Mouse (Mus musculus) bone marrow macrophage, adult 2 months (primary cell): Measurements from ENCODE around the gene Chst3. TPM values are rescaled to one million over a fixed set of nuclear protein-coding genes. Genes with fewer than 3 reads are reported as not detected.

Source experiments
- H3K27ac ChIP-seq: 2 replicates; pipeline ENCODE4 v1.5.1; 2012; ENCODE audit warnings: low read depth, low read length; ENCODE audit not compliant: insufficient read depth
- H3K4me1 ChIP-seq: 2 replicates; pipeline ENCODE4 v1.6.1; 2012; ENCODE audit warnings: low read length; ENCODE audit not compliant: control insufficient read depth, insufficient read depth
- H3K4me3 ChIP-seq: 2 replicates; pipeline ENCODE4 v1.5.1; 2012; ENCODE audit warnings: mild to moderate bottlenecking, low read length, moderate library complexity; ENCODE audit not compliant: insufficient read depth
- CTCF ChIP-seq: IDR thresholded peaks from 2 replicates; pipeline ENCODE4 v1.5.1; 2012; ENCODE audit warnings: low read depth, mild to moderate bottlenecking, low read length, moderate library complexity
- POLR2A ChIP-seq: IDR thresholded peaks from 2 replicates; pipeline ENCODE4 v1.6.1; 2012; ENCODE audit warnings: mild to moderate bottlenecking, low read depth, low read length, borderline replicate concordance
- polyA plus RNA-seq: library from polyadenylated mRNA; stranded (reverse); fragments of >200 nt; gene quantifications from 2 replicates; pipeline ENCODE4 v1.2.4, GENCODE M21; 2012; ENCODE audit not compliant: missing spikeins, insufficient read depth, insufficient read length

Chst3 gene
- polyA plus RNA-seq, 1 experiment, result 0.80 TPM

DNA sequence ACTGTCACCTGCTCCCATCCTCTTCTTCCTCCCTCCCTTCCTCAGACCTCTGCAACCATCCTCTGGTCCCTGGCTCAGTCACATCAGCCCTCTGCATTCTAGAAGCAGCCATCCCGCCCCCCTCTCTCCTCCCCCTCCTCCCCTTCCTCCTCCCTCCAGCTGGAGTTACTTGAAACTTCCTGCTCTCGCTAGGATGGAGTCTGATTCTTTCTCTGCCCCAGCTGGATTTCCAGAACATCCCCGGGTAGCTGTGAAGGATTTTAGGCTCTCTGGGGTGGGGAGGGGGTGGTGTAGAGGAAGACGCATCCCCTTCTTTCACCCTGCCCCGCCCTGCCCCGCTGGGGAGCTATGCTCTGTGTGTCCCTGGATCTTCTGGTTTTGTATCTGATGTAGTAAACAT is 85.6 kb downstream of the Chst3 start:
- TF ChIP-seq CTCF (no peak), POLR2A (no peak)
- Histone ChIP-seq H3K4me1 (peaks cover 5% of the 10 kb centered on the region; the same call in 1 of the 2 replicates), H3K4me3 (no peak overlapping the region), H3K27ac (no peak overlapping the region)

Other genes with a start within 250 kb of the Chst3 start
- gene Ascc1, start 216.5 kb downstream of the Chst3 start, polyA plus RNA-seq, result 26.5 and 29.3 TPM in 2 replicates
- 33.2 and 44.1 TPM in 2 replicates for gene Anapc16, start 216.1 kb downstream of the Chst3 start, polyA plus RNA-seq
- gene Spock2, start 113.0 kb downstream of the Chst3 start, polyA plus RNA-seq, result 0.11 TPM in 1 of 2 replicates, not detected in the other
- 4,392 and 4,568 TPM in 2 replicates for gene Psap, start 58.4 kb upstream of the Chst3 start, polyA plus RNA-seq
- 536 and 666 TPM in 2 replicates for gene Vsir, start 127.6 kb upstream of the Chst3 start, polyA plus RNA-seq
- not detected in 2 replicates for gene Gm17455, start 180.5 kb upstream of the Chst3 start, polyA plus RNA-seq